Mouse (Mus musculus): ENCODE data around the gene Dazap1.
A peak's percentile ranks its signal among the peaks of the same experiment; 100 is the strongest.

Gene Dazap1

DNA sequence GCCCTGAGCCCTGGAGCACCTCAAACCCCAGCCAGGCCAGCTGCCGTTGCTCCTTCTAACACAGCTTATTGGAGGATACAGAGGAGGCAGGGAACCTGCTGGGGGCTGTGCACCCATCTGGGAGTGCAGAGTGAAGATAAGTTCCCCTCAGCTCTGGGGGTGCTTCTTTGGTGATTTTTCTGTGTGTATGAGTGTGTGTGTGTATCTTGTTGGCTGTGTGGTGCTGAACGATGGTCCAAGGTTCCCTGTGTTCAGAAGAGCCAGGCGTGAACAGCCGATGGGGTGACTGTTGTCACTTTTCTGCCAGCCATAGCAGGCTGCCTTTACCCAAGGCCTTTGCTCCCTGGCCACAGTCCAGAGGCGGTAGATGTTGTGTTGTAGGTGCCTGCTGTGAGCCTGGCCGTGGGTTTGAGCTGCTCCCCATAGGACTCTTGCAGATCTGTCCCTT is 9.5 kb downstream of the Dazap1 start:
- DNase-seq (ENCODE audit: low read depth in 1 of 2, low spot score in 2 of 2) = no peak

DNA sequence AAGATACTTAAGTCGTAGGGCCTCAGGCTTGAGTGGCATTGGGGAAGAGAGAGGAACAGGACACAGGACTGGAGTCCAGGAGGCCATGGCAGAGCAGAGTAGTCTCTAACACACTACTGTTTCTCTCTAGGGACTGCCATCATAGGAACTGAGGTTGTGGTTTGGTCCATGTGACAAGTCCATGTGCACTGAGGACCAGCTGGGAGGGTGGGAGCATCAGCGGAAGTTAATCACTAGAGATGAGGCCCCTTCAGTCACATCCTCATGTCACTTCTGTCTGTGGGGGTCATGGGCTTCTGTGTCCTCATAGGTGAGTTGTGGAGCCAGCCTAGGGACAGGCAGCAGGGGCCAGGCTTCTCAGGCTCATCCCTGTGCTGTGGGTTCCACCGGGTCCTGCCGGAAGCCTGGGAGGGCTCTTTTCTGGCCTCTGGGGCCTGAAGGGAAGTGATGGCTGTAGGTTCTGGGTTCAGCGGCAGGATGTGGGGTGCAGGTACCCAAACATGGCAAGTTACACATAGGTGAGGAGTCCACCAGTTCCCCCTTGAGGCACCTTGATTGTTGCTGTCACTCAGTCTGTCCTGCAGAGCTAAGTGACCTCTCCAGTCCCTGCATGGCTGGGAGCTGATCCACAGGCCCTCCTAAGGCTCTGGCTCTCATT is 10.0 kb downstream of the Dazap1 start:
- no peak for DNase-seq (ENCODE audit: low read depth in 1 of 2, low spot score in 2 of 2)

DNA sequence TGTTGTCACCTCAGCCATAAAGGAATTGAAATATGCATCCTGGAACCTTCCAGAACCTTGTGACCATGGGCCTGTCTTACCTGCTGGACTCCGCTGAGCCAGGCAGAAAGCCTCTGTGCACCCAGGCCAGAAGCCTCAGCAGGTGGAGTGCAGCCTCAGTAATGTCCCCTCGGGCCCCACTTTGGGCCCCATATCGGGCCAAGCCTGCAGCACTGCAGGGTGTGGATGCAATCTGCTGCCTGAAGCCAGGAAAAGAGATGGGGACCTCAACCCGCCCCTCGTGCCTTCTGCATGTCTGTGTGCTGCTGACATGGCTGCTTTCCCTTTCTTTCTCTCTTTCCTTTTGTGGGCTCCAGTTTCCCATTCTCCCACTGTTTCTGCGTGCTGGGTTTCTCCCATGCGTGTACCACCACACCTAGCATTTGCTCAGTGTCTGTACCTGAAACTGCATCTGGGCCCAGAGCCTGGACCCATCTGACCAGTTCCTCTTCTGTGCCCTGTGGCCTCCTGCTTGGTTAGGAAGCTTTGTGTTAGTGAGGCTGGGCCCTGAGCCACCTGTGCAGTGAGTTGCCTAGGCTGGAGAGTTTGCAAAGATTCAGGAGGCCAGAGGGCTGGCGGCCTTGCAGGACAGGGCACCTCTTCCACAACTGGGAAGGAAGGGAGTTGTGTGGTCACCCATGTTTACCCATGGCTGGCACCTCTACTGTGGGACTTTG is 10.7 kb downstream of the Dazap1 start:
- no peak for DNase-seq (ENCODE audit: low read depth in 1 of 2, low spot score in 2 of 2)

DNA sequence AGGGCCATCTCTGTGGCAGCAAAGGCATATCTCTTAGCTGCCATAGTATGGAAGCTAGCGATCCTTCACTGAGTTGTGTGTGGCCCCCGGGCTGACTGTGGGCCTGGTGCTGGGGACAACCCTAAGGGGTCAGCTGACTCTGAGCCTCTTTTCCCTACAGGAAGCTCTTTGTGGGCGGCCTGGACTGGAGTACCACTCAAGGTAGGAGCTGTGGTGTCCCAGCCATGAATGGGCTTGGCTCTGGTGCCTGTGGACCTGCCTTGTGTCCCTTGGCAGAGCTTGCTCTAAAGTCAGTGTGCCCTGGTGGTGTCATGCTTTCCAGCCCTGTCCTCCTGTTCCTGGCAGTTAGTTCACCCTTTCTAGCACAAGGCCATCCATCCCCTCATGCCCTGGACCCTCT is 12.6 kb downstream of the Dazap1 start:
- no peak for DNase-seq (ENCODE audit: low read depth in 1 of 2, low spot score in 2 of 2)

DNA sequence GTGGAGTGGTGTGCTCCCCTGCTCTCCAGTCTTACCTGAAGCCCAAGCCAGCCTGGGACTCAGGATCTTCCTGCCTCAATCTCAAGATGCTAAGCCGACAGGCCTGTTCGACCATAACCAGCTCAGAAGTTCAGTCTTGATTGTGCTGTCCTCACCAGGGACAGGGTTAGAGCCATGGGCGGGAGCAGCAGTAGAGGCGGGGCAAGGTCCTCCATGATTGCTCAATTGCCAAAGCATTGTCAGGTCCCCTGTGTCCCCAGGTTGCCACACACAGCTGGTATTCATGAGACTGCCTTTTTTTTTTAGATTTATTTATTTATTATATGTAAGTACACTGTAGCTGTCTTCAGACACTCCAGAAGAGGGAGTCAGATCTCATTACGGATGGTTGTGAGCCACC is 15.0 kb downstream of the Dazap1 start:
- no peak for DNase-seq (ENCODE audit: low read depth in 1 of 2, low spot score in 2 of 2)

DNA sequence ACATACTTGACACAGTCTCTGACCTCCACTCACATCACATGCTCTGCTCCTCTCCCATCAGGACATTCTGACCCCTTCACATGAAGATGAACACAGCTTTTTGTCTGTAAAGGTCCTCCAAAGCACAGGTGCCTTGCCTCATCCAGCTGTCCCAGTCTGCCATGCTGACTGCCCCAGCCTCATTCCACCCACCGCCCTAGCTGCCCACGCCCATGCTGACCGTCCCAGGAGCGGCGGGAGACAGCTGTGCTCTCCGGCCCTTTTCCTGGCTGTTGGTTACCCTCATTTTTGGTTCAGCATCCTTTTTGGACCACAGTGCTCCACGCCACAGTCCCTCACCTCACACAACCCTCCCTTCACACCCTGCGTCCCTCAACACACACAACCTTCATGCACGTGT is 17.1 kb downstream of the Dazap1 start:
- DNase-seq (ENCODE audit: low read depth in 1 of 2, low spot score in 2 of 2) = no peak

DNA sequence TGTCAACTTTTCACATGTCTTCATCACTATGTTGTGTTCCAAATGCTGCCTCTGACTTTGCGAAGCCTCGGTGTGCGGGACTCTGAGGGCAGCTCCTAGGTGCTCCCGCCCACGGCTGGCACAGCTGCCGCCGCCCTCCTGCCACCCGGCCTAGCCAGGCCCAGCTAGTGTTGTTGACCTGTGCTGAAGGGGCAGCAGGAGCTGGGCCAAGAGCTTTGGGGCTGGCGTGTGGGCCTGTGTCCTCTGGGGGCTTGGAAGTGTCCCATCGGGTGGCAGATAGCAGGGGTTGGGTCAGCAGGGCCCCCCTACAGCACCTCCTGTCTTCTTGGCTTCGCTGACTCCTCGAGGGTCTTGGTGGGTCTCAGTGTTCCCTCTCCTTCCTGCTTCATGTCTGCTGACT is 18.0 kb downstream of the Dazap1 start:
- no peak for DNase-seq (ENCODE audit: low read depth in 1 of 2, low spot score in 2 of 2)

DNA sequence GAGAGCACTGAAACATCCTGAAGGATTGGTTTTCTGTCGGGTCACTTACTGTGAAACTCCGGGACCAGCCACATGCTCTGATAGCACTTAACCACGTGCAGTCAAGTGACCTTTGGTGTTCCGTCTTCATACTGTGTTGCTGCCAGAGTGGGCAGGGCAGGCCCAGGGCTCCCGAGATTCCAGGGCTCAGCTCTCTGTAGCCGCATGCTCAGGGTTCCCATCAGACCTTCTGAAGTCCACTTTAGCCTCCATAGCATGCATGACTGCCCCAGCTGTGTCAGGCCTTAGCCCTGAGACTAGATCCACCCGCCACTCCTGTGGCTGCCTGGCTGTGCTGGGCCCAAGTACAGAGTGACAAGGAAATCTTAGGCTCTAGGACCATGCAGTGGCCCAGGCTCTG is 20.0 kb downstream of the Dazap1 start:
- DNase-seq (ENCODE audit: low read depth in 1 of 2, low spot score in 2 of 2) = no peak

DNA sequence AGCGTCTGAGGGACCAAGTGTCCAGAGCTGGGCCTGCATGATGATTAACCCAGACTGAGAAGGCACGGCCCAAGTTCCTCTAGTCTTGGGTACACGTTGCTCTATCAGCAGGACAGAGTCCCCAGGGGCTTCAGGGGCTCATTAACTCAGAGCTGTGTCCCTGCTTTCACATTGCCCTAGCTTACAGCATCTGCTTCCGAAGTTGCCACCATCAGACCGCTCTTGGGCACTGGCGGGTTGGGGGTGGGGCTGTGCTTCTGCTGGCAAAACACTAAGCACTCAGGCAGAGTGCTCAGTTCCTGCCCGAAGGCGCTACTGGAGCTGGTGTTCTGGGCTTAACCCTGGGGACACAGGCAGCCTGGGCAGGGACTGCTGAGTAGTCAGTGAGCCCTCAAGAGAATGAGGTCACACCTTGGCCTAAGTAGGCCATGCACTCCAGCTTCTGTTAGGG is 20.7 kb downstream of the Dazap1 start:
- DNase-seq (ENCODE audit: low read depth in 1 of 2, low spot score in 2 of 2) = no peak

DNA sequence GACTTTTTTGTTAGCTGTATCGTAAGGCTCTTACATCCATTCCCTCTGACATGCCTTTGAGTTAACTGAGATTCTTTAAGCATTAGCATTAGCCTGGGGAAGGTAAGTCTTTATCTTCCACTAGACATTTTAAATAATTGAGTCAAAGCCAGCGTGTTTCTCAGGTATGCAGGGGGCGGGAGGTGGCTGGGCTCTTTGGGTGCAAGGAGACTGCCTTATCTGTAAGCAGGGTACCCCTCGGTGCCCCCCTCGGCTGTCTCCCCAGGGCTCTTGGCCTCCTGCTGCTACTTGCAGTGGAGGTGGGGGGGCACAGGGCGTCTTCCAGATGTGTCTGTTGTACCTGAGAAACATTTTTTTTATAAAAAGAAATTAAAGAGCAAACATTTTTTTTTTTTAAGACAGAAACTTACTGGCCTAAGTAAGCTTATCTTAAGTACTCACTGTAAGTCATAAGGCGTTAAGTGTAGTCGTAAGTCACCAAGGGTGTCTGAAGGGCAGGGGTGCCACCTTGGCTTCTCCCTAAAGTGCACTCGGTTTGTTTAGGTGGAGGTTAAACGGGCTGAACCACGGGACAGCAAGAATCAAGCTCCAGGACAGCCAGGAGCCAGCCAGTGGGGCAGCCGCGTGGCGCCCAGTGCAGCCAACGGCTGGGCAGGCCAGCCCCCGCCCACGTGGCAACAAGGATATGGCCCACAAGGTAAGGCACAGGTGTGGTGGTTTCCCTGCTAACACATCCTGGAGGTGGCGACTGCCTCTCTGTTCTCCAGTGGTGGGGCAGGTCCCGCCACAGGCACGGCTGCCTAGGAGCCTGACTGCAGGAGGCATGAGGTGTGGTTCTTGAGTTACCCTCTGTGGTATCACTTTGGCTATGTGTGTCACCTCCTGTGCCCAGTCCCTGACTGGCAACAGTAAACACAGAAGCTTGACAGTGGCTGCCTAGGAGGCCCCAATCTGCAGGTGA is 21.5 kb downstream of the Dazap1 start:
- DNase-seq (ENCODE audit: low read depth in 1 of 2, low spot score in 2 of 2) = no peak

DNA sequence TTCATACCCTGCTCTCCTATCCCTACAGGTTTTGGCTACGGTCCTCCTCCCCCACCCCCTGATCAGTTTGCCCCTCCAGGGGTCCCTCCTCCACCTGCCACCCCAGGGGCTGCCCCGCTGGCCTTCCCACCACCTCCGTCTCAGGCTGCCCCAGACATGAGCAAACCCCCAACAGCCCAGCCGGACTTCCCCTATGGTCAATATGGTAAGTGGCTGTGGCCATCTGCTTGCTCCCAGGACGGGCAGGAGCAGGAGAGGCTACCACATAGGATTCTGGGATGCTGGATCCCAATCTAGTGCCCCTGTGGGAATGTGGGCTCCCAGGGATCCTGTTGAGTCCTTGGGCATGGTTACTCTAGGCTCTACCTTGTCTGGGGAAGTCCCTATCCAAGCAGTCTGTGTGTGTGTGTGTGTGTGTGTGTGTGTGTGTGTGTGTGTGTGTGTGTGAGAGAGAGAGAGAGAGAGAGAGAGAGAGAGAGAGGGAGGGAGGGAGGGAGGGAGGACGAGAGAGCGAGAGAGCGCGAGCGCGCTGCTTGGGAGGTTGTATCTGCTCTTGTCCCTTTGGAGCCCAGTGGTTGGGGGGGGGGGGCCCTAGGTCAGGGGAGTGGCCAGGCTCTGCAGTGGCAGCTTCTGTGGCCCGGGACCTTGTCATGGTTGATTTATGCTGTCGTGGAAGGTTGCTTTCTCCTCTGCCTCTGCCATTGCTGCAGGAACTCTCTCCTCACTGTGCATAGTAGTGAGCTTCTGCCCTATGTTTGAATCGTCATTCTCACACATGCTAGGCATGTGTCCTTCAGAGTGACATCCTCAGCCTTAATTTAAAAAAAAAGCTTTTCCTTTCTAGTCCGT is 24.2 kb downstream of the Dazap1 start:
- DNase-seq (ENCODE audit: low read depth in 1 of 2, low spot score in 2 of 2) = no peak

DNA sequence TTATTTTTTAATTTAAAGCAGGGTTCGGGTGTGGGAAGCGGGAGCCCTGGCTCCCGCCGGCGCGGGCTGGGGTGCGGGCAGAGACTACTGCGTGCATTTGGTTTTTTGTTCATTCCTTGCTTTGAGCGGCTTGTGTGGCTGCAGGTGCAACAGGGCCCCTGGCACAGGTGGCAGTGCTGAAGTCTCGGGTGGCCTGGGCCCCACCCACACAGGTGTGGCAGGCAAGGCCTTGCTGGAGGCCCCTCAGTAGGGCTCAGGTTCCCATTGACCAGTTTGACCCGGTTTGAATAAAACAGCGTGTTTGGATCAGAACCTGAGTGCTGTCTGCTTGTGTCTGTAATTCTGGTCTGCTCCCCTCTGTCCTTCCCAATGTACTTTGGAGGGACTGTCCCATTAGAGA is 26.8 kb downstream of the Dazap1 start:
- DNase-seq (ENCODE audit: low read depth in 1 of 2, low spot score in 2 of 2) = no peak

DNA sequence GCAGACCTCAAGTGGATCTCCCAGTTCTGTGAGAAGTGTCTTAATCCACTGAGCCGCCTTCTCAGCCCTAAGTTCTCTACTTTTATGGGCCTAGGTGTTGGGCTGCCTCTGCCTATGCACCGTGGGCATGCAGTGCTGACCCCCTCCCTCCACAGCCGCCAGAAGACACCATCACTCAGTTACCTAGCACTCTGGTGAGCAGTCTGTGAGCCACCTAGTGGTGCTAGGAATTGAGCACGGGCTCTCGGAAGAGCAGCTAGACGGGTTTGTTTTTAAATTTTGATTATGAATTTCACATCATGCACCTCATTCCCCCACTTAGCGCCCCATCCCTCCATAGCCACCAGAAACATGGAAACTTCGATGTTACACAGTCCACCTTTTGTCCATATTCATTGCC is 27.4 kb downstream of the Dazap1 start:
- no peak for DNase-seq (ENCODE audit: low read depth in 1 of 2, low spot score in 2 of 2)

DNA sequence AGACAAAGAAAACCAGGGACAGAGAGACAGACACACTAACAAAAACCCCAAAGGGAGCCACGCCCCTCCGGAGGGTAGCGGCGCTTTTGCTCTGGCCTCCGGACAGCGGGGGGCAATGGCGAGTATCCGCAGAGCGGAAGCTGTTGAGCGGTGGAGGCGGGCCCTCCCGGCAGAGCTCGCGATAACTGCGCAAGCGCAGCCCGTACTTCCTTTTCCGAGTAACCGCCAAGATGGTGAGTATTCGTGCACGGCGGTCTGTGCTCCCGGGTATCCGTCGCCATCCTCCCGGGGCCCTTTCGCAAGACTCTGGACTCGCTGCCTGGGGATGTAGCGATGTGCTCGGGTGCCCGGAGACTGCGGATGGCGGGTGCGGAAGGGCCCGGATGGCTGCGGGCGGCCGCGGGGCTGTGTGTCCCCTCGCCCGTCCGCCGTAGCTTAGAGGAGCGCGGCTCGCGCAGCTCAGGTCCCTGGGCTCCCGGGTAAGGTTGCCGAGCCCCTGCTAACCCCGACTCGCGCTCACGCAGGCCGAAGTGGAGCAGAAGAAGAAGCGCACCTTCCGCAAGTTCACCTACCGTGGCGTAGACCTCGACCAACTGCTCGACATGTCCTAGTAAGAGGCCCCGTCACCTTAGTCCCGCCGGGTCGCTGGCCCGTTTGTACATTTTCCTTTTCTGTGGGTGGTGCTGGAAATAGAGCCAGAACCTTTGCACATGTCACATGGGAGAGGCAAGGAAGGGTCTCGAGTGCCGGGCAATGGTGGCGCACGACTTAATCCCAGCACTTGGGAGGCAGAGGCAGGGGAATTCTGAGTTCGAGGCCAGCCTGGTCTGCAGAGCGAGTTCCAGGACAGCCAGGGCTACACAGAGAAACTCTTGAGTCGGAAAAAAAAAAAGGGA is 31.2 kb downstream of the Dazap1 start, which contains the start of gene Rps15:
Gene Rps15 (plus strand): TSS at position 203 of the 896 bp plus-strand sequence.
- DNase-seq (ENCODE audit: low read depth in 1 of 2, low spot score in 2 of 2) = peak; percentile 82 to 92

DNA sequence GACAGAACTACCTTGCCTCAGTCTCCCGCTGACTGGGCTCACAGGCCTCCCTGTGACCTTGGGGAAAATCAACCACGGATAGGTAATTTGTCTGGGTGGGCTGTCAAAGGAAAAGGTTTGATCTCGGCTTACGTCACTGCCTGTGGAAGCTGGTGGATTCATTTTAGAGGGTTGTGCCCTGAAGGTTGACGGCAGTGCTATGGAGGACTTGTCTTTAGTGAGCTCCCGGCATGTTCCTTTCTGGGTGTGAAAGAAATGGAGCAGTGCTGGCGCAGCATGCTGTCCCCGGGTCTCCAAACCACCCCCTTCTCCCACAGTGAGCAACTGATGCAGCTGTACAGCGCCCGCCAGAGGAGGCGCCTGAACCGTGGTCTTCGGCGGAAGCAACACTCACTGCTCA is 32.0 kb downstream of the Dazap1 start:
- DNase-seq (ENCODE audit: low read depth in 1 of 2, low spot score in 2 of 2) = no peak

DNA sequence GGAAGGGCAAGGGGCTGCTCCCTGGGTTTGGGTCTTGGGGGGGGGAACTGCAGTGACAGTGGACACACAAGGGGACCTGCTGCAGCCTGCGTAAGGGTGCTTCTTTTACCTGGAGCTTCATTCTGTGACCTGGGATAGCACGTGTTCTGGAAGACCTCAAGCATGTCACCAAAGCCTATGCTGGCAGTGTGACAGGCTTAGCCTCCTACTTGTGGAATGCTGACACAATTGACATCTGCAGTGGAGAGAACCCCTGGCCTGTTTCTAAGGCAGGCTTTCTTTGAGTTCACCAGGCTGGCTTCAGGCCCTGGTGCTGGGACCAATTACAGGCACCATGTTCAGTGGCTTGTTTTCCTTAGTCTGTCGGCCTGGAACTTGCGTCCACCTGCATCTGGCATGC is 33.0 kb downstream of the Dazap1 start:
- no peak for DNase-seq (ENCODE audit: low read depth in 1 of 2, low spot score in 2 of 2)

DNA sequence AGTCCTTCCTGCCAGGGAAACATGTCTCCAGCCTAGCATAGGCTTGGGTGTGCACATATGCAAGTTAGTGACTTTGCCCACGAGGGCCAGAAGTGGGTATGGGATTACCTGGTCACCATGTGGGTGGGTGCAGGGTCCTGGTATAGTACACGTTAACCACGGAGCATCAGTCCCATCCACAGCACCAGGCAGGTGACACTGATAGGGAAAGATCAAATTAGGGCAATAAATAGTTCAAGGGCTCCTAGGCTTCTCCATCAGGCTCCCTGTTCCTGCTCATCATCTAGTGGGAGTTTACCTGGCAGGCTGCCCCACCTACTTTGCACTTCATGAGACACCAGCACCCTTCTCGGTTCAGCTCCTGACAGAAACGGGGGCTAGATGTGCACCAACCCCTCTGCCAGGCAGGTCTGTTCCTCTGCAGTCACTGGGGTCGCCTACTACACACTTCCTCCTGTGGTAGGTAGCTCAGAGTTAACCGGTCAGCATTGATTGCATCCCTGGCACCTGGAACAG is 33.6 kb downstream of the Dazap1 start:
- no peak for DNase-seq (ENCODE audit: low read depth in 1 of 2, low spot score in 2 of 2)

DNA sequence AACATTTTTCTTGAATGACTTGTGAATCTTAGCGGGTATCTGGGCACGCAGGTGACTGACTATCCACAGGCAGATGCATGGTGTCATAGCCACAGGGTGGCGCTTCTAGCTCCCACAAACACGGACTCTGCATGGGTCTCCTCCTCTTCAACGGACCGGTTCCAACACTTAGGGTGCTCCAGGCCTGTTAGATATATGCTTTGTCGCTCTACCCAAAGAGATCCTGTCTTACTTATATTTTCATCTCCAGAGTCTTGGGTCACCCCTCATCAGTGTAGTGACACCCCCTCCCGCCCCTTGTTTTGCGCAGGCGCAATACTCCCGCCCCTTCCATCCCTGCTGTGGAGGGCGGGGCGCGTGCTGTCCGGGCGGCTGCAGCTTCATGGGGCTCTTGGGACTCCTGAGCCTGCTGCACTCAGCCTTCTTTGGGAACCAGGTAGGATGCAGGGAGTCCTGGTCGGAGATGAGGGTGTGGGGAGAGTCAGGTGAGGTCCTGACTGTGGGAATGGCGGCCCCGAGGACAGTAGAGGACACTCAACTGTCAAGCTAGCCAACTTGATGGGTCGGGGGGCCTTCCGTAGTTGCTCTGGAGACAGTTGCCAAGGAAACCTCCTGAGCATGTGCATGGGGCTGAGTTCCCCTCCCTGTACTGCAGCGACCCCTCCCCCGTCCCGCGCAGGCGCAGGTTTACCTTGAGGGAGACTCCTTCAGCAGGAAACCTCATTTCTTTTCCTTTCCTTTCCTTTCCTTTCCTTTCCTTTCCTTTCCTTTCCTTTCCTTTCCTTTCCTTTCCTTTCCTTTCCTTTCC is 34.5 kb downstream of the Dazap1 start, which contains the start of gene Apc2:
Gene Apc2 (plus strand): TSS at position 360 of the 808 bp plus-strand sequence.
- peak in 1 of 2 experiments; percentile 62 for DNase-seq (ENCODE audit: low read depth in 1 of 2, low spot score in 2 of 2)
